Mouse (Mus musculus): ENCODE results near the gene Mpzl1.

Mpzl1 gene

DNA sequence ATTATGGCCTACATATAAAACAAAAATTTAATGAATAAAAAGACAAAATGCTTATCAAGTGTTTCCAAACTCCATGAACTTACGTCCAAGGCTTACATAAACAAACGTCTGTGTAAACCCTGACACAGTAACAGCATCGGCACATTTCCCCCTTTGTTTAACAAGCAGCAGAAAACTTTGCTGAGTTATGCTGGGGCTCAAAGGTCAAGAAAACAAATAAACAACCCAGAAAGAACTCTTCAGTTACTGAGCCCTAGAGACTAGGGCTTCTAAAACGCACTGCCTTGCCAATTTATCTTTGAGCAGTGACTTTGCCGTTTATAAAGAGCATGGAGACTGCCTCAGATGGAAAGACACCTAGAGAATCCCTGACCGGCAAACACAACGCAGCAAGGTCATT is 17.7 kb downstream of the Mpzl1 start:
- in situ Hi-C loops (cut with MboI, MseI): no loop called here

DNA sequence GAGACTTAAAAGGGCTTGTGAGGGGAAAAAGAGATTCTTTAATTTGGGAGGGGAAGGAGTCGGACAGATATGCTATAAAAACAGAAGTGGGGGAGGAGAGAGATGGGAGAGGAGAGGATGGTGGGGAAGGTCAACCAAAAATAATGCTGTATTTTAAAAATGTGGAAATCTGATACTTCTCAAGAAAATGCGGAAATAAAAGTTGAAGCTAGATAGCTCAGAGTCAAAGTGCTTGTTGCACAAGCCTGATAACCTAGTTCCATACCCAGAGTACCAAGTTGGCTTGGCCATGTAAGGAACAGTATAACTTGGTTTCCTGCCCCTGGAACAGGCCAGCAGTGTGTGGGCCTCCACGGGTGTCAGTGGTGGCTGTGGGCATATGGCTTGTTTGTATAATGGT is 19.5 kb downstream of the Mpzl1 start:
- in situ Hi-C loops (cut with MboI, MseI): no loop called here

DNA sequence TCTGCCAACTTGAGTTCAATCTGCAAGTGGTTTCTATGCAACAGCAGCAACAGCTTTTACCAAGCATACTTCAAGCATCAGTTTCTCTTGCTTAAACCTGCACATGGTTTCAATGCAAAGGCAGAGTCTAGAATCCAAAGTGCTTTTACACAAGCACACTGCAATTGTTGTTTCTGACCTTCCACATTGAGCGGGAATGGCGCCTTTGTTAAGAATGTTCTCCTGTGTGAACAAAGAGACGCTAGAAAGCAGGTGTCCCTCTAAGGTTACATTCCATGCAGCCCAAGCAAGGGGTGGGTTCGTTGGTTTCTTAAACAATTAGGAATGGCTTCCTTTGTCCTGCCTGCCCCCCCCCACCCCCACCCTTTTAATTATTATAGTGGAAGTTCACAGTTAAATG is 20.4 kb downstream of the Mpzl1 start:
- in situ Hi-C loops (cut with MboI, MseI): no loop called here

DNA sequence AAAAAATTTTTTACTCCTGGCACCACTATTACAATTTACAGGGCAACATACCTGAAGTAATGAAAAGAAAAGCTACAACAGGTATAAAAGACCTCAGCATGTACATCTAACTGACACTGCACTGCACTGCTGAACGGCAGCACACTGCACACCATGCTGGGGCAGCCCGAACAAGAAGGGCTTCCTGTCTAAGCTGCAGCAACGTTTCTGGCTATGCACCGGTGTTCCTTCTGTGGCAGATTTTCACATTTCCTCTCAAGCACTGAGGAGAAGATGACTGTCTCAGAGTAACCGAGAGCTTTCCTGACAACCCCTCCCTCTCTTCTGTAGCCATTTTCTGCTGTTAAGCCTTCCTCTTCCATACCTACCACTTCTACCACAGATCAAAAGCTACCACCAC is 21.6 kb downstream of the Mpzl1 start:
- in situ Hi-C loops (cut with MboI, MseI): no loop called here

DNA sequence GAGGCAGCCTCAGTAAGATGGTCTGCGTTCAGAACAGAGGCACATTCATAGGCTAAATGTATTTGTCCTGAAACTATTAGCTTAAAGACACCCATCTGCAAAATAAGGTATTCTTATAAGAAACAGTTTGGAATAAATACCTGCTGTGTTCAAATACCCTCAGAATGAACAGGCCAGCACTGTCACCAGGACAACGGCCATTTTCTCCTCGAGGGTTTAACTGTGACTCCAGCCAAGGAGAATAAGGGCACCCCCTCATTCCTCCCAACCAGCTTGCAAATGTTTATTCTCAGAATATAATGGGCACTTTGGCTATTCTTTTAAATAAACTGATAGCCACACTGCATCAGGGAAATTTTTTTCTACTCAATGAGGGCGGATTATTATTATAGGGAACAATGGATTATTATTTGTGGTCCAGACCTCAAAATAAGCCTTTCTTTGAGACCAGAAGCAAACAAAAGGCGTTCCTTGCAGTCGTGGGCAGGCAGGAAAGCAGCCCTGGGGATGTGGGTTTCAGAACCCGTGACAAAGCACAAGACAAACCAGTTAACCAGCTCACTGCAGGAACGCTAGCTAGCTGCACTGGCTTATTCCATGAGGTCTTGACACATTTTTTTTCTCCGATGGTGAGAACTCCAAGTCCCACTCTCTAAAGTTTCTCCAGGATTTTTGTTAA is 23.9 kb downstream of the Mpzl1 start:
- in situ Hi-C loops (cut with MboI, MseI): no loop called here

DNA sequence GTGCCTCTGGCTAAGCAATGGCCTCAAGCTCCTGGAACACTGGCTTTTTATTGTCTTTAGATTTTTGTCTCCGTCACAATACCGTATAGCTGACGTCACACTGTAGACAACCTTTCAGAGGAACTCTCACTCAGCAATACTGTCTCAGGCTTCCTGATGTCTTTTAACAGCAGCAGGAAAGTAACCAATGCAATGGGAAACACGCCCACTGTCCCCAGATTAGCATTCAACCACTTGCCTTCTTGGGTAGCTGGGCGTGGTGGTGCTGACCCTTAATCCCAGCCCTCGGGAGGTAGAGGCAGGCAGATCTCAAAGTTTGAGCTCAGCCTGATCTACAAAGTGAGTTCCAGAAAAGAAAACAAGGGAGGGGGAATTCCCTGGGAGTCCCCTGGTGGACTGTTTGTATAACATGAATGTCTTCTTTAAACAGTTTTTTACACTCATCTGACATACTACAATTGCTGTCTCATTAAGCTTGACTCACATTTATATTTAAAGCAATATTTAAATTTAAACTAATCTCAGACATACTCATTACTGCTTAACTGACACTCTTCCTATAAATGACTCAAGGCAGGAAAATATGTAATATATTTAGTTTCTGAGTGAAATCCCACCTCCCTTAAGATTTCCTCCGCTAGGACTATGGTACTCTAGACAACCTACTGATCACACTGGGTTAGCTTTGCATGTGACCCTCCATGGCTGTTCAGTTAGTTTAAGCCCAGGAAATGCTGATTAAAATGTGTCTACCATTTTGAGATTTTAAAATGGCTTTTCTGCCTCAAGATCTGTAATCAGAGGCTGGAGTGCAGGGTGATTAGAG is 24.6 kb downstream of the Mpzl1 start:
- in situ Hi-C loops (cut with MboI, MseI): no loop called here

DNA sequence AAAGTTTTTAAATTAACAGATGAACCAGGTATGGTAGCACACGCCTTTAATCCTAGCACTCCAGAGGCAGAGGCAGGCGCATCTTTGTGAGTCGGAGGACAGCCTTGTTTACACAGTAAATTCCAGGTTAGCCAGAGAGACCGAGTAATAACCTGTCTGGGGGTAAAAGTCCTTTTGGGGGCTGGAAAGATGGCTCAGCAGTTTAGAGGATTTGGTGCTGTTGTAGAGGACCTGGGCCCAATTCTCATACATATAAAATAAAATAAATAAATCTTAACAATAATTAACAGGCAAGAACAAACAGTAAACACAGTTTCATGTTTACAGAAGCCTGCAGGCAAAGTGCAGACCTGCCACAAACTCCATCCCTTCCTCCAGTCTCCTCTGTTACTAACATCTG is 25.4 kb downstream of the Mpzl1 start:
- in situ Hi-C loops (cut with MboI, MseI): no loop called here

DNA sequence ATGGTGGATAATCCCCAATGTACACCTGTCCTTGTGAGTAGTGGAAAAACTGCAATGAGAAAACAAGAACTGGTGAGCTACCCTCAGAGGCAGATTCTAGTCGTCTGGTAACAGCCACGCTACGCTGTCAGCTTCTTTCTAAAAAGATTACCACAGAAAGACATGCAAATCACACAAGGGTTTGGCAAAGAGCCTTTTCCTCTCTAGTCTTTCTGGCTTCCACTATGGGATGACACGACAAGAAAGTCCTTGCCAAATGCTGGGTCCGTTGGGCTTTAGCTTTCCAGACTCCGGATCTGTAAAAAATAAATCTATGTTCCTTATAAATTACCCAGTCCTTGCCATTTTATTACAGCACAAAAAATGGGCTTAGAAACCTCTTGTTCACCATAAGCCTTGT is 28.6 kb downstream of the Mpzl1 start:
- in situ Hi-C loops (cut with MboI, MseI): no loop called here

DNA sequence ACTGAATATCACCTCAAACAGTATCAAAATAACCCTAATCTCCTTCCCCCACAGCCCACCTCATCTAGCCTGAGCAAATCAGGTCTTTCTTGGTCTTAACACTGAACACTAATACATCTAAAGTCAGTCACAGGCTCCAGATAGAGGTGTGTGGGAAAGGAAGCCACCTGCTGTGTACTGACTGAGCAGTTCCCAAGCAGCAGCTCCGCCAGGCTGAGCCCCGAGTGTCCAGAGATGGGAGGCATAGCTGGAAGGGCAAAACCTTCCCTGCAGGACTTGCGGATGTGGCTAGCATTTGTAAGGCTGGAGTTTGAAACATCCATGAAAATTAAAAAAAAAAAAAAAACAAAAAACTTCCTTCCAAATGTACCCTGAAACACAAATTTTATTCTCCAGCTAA is 29.2 kb downstream of the Mpzl1 start:
- in situ Hi-C loops (cut with MboI, MseI): no loop called here

DNA sequence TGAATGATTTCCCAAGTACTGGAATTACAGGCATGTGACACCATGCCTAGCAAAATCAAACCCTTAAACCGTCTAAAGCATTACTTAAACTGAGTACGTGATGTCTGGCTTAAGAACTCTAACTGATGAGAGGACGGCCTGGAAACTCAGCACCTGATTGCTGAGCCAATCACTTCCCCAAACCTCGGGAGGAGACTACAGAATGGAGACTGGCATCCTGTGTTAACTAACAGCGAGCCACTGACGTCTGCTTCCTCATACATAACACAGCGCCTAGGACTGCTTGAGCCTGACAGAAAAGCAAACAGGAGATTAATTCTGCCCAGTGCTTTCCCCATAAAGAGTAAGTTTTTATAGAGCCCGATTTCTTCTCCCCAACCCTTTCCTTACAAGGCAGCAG is 30.1 kb downstream of the Mpzl1 start:
- in situ Hi-C loops (cut with MboI, MseI): no loop called here

DNA sequence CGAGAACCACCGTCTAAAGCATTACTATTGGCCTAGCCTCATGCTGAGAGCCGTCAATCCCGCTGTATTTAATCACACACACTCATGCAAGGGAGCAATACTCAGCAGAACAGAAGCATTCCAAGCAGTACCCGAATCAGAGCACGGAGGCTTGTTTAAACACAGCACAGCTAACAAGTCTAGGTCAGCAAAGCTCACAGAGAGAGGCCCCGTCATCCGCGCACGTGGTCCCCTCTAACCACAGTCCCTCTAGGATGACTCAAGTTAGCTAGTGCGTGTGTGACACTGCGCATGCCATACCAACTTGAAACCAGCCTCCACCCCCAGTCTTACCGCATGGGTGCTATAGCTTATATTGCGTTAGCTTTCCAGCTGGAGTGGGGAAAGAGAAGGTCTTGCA is 31.1 kb downstream of the Mpzl1 start:
- in situ Hi-C loops (cut with MboI, MseI): no loop called here

DNA sequence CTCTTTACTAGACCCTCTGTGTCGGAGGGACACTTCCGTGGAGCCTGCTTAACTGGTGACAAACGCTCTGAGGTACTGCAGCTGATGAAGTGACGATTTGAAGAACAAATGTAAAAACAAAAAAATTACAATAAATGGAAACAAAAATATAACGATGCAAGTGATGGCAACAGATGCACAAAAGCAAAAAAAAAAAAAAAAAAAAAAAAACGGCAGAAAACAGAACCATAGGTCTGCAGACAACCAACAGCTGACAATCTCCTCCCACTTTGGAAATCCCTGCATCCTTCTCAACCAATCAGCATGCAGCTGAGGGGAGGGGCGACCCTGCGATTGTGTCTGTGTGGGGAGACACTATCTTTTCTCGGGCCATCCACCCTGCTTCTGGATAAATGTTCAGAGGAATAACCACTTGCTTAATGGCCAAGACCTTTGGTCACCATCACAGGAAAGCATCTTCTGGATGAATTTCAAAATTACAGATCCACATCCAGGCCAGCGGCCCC is 32.5 kb downstream of the Mpzl1 start:
- in situ Hi-C loops (cut with MboI, MseI): no loop called here

DNA sequence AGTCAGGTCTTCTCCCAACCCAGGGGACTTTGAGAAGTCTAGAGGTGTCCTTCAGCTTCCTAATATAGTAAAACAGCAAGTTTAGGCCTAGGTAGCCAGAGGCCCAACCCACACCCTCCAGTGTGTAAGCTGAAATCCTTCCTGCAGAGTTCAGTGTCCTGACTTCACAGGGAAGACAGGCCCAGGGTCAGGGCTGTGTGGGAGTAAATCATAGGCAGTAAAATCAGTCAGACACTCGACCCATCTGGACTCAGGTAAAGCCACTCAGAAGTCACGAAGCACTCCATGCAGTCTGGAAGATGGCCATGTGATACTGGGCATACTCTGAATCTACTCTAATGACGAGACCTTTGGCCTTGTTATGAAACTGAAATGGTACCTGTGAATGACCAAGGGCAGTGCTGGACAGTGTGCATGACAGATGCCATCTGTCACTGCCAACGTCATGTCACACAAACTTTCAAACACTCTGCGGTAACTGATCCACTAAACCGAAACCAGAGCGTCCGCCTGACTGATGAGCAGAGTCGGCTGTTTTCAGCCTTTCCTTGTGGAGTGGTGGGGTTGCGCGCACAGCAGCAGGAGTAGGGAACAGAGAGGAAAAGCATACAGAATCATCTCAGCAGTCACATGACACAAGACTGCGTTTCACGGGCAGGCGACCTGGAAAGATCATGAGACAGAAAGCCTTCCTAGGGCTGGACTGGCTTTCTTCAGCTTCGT is 39.5 kb downstream of the Mpzl1 start:
- in situ Hi-C loops (cut with MboI, MseI): no loop called here

DNA sequence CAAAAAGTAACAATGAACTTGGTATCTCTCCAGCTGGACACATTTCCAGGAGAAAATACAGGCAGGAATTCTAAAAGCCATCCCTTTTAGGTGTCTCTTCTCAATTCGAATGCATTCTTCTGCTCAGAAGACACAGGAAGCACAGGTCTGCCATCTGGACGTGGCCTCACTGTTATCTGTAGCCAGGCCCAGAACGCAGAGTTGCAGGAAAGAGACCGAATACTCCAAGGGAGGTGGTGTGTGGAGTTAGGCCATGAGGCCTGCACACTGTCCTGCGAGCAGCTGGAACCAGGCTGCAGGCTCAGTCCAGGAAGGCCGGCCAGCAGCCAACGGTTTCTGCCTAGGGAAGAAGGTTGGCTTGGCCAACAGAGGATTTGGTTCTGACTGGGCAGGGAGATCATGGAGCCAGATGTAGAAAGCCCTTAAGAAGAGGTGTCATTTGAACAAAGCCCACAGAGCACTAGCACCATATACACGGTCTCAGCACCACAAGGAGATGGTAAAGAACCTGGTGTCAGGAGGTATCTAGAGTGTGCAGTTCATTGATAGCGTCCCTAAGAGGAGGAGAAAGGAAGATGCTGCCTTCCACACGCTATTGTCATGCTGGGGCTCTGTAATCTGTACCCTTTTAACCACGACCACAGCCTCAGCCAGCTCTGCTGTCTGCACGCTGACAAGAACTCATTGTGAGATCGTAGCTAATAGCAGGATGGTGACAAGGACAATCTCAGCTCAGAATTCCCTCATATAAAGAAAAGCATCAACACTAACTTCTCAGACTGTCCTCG is 41.8 kb downstream of the Mpzl1 start:
- in situ Hi-C loops (cut with MboI, MseI): no loop called here

DNA sequence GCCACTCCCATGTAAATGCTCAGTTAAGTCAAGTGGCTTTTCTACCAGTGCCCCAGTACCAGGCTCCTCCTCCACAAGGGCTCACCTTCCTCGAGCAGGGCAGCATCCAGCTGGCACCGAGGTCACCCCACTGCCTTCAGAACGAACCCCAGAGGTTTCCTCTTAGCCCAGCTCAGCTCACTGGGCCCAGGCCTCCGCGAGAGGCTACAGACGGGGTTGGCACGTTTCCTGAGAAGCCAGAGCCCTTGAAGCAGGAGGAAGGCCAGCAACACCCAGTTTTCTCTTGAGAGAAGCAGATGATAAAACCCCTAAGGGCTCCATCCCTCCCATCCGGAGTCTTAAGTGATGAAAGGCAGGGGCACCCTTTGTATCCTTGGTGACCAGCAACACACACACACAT is 43.6 kb downstream of the Mpzl1 start:
- in situ Hi-C loops (cut with MboI, MseI): no loop called here

DNA sequence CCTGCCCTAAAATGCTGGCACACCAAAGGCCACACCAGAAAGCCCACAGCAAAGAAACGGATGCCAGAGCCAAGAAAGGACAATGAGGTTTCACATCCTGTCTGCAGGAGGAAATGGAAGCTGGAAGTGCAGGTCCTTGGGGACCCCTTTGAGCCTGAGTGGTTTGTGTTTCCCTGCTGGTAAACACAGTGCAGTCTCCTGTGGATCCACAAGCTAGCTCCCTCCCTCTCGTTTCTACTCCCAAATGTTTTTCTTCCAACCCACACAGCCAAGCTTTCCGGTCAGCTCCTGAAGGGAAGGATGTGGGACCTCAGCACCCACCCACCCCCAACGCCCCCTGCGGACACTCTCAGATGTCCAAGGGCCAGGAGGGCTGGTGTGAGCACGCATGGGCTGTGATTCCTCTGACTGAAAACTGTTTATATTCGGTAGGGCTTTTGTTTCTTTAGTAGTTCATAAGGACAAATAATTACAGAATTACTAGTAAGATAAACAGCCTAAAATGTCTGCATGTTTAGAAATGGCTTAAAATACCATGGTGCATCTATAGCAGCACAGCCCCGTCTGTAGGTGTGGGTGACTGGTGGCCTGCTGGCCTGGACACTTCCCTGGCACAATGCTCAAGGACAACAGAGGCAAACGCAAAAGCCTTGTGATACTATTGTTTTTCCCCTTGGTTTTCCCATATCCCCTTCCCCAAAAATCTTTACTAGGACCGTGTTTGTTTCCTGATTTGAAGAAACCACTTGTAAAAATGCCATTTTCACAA is 44.9 kb downstream of the Mpzl1 start:
- in situ Hi-C loops (cut with MboI, MseI): no loop called here

DNA sequence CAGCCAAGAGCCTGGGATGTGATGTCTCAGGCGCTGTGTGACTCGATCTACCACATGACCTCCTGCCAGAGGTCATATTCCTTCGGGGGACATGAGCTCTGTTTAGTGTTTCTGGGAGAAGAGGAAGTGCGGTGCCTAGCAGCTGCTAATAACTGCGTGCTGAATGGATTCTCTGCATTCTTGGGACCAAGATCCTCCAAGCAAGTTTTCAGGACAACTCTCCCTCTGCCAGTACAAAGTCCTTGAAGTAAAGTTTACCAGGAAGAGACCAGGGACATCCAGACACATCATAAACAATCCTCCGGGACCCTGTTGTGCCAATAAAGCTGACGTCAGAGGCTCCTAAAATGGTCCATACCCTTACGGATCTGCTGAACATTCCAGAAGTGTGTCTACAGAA is 46.5 kb downstream of the Mpzl1 start:
- in situ Hi-C loops (cut with MboI, MseI): no loop called here

DNA sequence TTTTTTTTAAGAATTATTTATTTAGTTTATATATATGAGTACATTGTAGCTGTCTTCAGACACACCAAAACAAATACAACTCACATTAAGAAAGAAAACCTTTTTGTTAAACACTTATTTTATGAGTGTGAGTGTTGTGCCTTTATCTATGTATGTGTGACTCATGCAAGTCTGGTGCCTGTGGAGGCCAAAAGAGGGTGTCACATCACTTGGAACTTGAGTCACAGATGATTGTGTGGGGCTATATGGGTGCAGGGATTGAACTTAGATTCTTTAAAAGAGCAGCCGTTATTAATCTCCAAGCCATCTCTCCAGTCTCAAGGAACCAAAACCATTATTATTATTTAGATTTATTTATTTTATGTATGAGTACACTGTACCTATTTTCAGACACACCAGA is 48.0 kb downstream of the Mpzl1 start:
- in situ Hi-C loops (cut with MboI, MseI): no loop called here

DNA sequence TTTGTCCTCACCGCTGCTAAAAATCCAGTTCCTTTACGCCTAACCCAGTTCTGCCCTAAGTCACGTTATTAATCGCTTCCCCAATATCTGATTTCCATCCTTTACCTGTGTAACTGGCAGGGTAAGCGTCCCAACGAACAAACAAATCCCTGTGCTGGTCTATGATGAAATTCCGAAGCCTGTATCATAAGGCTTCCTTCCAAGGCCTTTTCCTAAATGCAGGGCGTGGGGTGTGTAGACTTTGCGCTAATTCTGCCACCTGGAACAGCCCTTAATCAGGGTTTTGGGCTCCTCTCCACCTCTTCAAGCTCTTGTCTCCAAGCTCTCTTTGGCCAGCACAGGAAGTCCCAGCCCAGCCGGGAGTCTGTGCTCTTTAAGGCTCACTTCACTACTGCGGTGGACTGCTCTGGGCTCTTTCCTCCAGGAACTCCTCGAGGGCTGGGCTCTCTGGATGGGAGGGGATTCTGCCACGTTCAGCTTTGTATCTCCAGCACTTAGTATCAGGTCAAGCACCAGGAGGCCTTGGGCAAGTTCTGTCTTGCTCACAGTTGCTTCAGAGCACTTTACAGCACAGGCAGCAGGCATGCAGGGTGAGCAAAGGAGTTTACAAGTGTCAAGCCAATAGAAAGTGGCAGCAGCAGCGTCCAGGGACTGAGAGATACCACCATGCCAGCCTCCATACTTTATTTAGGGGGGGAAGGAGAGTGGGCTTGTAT is 48.8 kb downstream of the Mpzl1 start:
- in situ Hi-C loops (cut with MboI, MseI): no loop called here

DNA sequence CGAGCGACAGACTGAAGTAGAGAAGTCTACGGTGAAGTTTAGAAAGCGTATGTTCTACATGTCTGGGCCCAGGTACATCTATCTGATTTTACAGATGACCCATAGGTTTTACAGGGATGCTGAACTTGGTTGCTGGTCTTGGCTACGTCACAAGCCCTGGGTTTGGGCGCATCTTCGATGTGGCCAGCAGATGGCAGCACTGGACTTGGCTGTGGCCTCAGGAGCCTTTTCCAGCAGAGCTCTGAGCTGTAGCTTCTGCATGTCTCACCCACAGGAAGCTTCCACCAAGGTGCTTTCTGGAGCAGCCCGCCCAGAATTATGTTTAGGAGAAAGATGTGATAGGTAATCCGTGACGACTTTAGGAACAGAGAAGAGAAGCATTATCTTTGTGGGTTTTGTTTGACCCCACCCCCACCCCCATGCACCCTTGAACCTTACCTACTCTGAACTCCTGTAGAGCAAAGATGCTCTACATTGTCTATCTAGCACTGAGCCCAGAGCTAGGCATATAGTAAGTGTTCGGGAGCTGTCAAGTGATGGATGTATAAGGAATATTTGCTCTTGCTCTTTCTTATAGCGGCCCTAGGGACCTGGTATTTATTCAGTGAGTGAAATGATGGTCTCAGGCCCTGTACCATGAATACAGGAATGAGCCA is 50.7 kb downstream of the Mpzl1 start:
- in situ Hi-C loops (cut with MboI, MseI): loop anchor here (5.0 kb wide), 1 partner anchor 154 kb away; no protein-coding TSS in a partner anchor
